Mouse (Mus musculus) embryo, embryonic 10 days (tissue): ENCODE data around the gene Acbd5.

Experiments used
- DNase-seq: peaks from one replicate; pipeline ENCODE4 v3.0.0-alpha.2; 2015; ENCODE audit warnings: low spot score

Acbd5 gene

DNA sequence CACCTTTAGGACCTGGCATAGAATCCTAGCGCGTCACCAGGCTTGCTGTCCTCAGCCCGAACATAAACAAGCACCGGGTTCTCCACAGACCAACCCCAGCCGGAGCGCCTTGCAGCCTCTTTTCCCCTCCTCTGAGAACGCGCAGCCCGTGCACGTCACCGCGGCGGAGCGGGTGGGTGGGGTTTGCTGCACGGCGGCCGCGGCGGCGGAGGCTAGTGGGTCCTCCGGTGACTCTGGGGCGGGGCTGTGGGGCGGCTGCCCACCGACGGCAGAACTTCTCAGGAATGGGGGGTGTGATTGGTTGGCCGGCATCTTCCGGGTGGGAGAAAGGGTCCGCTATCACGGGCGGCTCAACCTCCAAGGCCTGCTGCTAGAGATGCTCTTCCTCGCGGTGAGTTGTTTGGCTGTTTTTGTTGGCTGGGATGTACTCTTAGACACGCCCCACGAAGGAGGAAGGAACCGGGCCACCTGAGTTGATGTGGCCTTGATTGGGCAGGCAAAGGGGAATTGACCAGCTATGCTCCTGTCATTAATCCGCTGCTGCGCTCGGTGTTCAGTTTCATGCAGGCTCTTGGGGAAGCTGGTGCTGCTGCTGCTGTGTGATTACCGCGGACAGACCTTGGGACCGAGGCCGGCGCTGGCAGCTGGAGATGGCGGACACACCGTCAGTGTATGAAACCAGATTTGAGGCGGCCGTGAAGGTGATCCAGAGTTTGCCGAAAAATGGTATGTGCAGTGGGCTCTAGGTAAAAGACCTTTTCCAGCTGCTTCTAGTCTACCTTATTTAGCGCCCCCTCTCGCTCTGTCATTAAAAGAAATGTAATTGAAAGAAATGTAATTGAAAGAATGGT lies 1.2 kb downstream of the Acbd5 start:
- DNase-seq: peak; percentile 93

DNA sequence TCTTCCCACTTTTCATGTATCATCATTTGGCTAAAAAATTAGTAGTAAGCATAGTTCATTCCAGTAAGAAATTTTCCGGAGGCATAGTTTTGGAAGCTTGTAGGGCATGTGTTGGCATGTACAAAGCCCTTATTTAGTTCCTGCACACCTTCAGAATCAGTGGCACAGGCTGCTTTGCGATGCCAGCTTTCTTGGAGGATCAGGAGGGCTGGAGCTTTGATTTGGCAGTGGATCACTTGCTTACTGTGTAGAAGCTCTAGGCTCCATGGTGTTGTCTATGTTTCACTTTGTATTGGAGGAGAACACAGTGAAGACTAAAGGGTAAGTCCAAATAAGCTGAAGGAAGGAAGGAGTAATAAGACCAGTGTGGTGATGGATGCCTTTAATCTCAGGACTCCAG lies 2.5 kb downstream of the Acbd5 start:
- DNase-seq: no peak

DNA sequence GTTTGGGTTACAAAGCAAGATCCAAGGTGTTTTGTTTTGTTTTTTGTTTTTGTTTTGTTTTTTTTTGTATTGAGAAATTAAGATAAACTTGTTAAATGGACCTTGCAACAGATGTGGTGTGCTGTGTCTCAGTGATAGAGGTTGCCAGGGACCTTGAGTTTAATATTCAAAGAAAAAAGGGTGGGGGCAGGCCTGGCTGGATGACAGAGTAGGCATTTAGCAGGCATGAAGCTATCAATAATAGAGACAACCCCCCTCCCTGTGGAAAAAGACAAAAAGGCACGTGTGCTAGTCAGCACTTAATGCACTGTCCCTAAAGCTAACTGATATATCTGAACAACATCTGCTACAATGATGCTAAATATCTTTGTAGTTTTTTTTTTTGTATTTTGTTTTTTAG lies 3.4 kb downstream of the Acbd5 start:
- no peak for DNase-seq

DNA sequence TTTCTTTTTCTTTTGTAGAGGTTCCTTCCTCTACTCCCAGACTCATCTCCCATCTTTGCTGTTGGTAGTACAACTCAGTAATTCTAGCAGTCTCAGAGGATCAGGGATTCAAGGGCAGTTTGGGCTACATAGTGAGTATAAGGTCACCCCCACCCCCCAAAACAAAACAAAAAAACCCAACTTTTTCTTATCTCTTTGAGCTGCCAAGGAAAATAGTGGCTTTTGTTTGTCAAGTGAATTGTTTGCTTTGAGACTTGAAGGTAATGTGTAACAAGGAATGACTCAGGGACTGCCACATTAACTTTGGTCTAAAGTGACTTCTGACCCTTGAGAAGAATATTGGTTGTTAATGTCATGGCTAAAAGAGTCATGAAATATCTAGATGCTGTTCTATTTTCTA lies 7.9 kb downstream of the Acbd5 start:
- no peak for DNase-seq

DNA sequence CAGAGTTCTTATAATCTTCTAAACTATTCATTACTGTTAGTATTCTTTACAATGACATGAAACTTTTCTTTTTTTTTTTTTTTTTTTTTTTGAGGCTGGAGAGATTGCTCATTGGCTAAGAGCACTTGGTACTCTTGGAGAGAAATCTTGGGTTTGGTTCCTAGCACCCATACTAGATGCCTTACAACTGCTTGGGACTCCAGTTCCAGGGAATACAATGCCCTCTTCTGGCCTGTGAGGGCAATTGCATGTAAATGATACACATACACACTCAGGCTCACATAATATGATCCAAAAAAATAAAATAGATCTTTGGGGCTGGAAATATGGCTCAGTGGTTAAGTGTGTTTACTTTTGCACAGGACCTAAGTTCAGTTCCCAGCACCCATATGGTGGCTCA lies 8.8 kb downstream of the Acbd5 start:
- DNase-seq: no peak

DNA sequence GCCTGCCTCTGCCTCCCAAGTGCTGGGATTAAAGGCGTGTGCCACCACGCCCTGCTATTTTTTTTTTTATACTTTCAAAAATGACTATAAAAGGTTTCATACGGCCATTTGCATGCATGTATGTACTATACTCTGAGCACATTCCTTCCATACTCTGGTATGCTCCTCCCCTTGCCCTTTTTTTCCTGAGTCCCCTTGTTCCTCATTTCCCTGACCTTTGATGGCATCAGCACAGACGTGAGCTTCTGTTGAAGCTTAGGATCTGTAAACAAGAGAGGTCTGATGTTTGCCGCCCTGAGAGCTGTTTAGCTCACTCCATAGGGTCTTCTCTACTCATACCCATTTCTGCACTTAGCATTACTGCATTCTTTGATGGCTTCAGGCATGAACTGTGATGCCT lies 9.7 kb downstream of the Acbd5 start:
- no peak for DNase-seq

DNA sequence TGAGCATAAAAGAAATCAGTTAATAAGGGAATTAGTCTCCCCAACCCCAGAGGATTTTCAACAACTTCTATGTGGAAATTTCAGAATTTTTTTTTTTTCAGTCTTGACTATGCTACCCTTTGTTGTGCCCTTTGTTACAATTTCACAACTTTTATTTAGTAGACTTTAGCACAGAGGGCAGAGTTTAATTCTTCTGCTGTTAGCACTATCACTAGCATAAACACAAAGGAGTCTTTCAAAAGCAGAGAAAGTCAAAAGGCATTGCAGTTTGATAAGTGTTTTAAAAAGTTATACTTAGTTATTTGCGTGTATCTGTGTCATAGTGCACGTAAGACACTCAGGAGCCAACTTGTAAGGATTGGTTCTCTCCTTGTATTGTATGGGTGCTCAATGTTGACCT lies 10.6 kb downstream of the Acbd5 start:
- DNase-seq: no peak

DNA sequence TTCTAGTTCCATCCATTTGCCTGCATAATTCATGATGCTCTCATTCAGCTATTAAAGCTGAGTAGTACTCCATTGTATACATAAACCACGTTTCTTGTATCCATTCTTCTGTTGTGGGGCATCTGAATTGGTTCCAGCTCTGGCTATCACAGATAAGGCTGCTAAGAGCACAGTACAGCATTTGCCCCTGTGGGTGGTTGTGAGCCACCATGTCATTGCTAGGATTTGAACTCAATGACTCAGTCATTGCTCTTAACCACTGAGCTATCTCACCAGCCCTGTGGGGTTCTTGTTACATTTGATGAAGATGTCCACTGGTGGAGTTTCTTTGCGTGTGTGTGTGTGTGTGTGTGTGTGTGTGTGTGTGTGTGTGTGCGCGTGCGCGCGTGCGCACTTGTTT lies 16.6 kb downstream of the Acbd5 start:
- no peak for DNase-seq

DNA sequence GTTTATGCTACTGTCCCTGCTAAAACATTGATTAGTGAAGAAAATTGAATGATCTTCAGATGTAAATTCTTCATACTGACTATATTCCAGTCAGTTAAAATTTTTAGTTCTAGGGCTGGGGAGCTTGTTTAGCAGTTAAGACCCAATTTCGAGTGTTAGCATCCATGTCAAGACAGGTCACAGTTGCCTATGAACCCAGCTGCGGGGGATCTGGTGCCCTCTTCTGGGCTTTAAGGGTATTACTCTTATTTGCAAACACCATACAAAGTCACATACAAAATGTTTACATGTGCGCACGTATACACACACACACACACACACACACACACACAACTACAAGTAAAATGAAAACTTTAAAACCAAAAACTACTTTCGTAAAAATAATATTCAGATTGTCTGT lies 24.2 kb downstream of the Acbd5 start:
- no peak for DNase-seq

DNA sequence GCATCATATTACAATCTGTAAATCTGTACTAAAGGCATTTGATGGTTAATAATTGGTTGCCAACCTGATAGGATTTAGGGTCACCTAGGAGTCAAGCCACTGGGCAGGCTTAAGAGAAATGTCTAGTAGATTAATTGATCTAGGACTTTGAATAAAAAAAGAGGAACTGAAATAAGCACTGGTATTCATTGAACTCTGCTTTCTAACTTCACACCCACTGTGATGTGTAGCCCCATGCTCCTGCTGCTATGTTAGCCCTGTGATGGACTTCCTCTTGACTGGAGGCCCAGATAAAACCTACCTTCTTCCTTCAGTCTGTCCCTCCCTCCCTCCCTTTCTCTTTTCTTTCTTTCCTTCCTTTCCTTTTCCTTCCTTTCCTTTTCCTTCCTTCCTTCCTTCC lies 29.1 kb downstream of the Acbd5 start:
- DNase-seq: no peak

DNA sequence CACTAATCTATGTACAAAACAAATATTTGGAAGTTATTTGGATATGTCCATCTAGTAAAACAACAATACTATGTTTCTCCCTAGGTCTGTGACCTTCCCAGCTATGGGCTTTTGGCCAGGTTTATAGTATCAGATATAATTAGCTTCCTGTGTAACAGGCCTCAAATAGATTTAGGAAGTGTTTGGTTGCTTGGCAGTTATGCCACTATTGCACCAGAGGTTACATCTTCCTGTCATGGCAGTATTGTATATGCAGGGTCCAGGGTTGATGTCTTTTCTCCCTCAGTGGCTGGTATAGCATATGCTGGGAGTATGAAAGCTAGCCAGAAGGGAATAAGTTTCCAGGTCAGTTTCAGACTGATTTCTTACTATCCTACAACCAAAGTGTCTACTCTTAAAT lies 34.3 kb downstream of the Acbd5 start:
- DNase-seq: no peak

DNA sequence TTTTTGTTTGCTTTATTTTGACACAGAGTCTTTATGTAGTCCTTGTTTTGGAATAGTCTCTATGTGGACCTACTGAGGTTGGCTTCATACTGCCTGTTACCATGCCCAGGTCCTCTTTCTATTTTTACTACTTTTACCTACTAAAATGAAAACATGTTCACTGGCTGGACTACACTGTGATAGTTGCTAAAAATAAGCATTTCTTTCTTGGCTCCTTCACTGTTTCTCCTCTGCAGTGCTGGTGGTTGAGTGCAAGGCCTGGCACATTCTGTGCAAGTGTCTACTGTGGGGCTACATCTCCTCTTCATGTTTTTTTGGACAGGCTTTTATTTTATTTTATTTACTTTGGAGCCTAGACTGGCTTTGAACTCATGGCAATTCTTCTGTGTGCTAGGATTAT lies 51.6 kb downstream of the Acbd5 start:
- no peak for DNase-seq

DNA sequence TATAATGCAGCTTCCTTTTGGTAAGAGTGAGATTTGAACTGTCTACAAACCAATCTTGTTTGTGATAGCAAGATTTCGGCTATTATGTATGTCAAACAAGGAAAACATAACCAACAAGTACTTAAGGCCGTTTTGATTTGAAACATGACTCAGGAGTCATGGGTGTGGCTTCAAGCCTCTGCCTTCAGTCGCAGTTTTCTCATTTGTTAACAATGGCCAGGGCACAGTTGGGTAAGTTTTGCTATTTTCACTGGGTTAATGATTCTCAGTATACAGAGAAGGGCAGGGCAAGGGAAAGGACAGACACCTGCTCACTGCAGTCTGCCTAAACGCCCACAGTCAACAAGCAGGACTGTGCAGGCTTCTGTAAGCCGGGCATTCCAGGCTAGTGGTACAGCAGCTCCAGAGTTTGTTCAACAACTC lies 87.2 kb downstream of the Acbd5 start:
- peak; percentile 40 for DNase-seq

DNA sequence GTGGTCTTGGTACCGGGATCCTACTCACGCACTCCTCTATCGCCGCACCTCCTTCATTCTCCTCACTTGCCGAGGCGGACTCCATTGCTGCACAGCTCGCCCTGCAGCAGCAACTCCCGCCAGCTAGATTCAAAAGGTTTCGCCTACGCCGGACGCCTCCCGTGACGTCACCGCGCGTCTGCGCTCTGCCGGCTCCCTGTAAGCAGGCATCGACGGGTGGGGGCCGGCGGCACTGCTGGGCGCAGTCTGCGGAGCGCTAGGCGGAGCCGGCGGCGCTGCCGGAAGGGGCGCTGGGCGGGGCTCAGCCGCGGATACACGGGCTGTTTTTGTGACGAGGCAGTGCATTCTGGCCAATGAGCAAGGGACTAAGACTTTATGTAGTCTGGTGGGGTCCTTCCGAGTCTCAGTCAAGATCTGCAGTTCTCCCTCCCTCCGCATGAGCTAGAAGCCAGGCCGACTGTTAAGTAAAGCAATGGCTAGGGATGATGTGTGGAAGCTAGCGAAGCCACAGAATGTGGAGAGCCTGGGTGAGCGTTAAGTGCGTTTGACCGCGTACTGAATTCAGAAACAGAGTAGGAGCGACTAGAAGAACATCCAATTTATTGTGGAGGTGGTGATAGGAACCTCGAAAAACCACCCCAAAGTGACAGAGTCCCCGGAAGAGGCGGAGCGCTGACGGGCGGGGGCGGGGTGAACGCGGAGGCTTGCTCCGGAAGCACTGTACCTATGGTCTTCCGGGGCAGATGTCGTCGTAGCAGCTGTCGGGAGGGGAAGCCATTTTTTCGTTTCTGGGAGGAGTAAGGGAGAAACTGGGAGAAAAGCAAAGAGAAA lies 88.0 kb downstream of the Acbd5 start, which contains the start of the genes Mastl and Yme1l1:
Gene Mastl (minus strand): TSS at position 248 of the 831 bp plus-strand sequence.
Gene Yme1l1 (plus strand): TSS at position 593 of the 831 bp plus-strand sequence.
- DNase-seq: peak; percentile 99

DNA sequence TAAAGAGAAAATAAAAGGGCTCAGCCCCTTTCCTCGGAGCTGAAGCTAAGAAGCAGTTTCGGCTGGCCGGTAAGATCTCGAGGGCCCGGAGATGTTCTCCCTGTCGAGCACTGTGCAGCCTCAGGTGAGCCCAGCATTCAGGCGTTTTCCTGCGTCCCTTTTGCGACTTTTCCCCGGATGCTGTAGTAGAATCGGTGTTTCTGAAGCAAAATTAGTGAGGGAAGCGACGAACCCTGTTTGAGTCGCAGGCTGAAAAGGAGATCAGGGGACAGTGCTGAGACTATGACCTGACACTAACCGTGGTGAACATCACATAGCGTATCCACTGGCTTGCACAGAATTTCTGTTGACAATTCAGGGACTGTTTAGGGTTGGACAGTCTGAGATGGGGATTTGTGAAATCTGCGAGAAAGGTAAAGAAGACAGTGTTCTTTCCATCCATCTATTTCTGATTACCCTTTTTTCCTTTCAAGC lies 88.7 kb downstream of the Acbd5 start:
- DNase-seq: peak; percentile 15
